Comparison of ENCODE assay signal across 8 mouse cellular contexts in genomic region chr2:30845152-30846070, GRCm38 (mm10). TPM values are rescaled to one million over a fixed set of nuclear protein-coding genes. Genes with fewer than 3 reads are reported as not detected.
DNase-seq lines count a peak whose midpoint lies in the region; ATAC-seq and TF ChIP-seq lines count a peak whose summit lies in the region.

No protein-coding gene starts in this region.

- peak; percentile 64 for DNase-seq in lung, embryonic 14.5 days
- DNase-seq in lung, adult 18-20 months: no peak
- DNase-seq in embryonic facial prominence, embryonic 14.5 days (ENCODE audit: low spot score): no peak
- no peak for DNase-seq in intestine, embryonic 14.5 days (ENCODE audit: low spot score)
- DNase-seq in lung, postnatal 4 days: peak; percentile 39 to 67
- DNase-seq in spleen, adult 12 weeks (ENCODE audit: low spot score): no peak

- no peaks in the 10 kb centered on the region for H3K36me3 ChIP-seq in lung, embryonic 14.5 days (ENCODE audit: insufficient read depth)
- H3K36me3 ChIP-seq in embryonic facial prominence, embryonic 14.5 days (ENCODE audit: control insufficient read depth, insufficient read depth, low read length): no peaks in the 10 kb centered on the region
- H3K36me3 ChIP-seq in intestine, embryonic 14.5 days (ENCODE audit: control insufficient read depth, insufficient read depth, low read length): no peaks in the 10 kb centered on the region

- no peak for TF ChIP-seq CTCF in lung, embryonic 14.5 days (IDR thresholded peaks at IDR 0.05; ENCODE audit: low read depth)

- H3K4me1 ChIP-seq in lung, embryonic 14.5 days (ENCODE audit: insufficient read depth): peaks cover 13% of the 10 kb centered on the region
- peaks cover 25% of the 10 kb centered on the region for H3K4me1 ChIP-seq in embryonic facial prominence, embryonic 14.5 days (ENCODE audit: control insufficient read depth, insufficient read depth, low read length)
- H3K4me1 ChIP-seq in intestine, embryonic 14.5 days (replicated peaks; ENCODE audit: control insufficient read depth, insufficient read depth, low read length): 0 out of 2 replicates have a peak, but pooled peaks cover 5% of the 10 kb centered on the region

- under 1% methylated on average over 75 of the region's 80 CpGs for WGBS in lung, embryonic 14.5 days
- WGBS in embryonic facial prominence, embryonic 14.5 days: 3% methylated on average over 27 of the region's 80 CpGs
- WGBS in intestine, embryonic 14.5 days: 1% methylated on average over 80 of the region's 80 CpGs

- no peaks in the 10 kb centered on the region for H3K9me3 ChIP-seq in lung, embryonic 14.5 days (ENCODE audit: low read depth, low read length)
- no peaks in the 10 kb centered on the region for H3K9me3 ChIP-seq in embryonic facial prominence, embryonic 14.5 days (ENCODE audit: control insufficient read depth, low read length)
- no peaks in the 10 kb centered on the region for H3K9me3 ChIP-seq in intestine, embryonic 14.5 days (ENCODE audit: control insufficient read depth, low read length)

- peak overlapping the region; percentile 42; the same call in 1 of the 2 replicates for H3K27ac ChIP-seq in lung, embryonic 14.5 days (ENCODE audit: low read depth)
- H3K27ac ChIP-seq in embryonic facial prominence, embryonic 14.5 days (replicated peaks; ENCODE audit: low read depth, low read length): peak overlapping the region; percentile 90
- no peak overlapping the region for H3K27ac ChIP-seq in intestine, embryonic 14.5 days (ENCODE audit: low read depth)

- ATAC-seq in lung, embryonic 14.5 days (ENCODE audit: insufficient read depth): peak; percentile 55
- peak; percentile 48 for ATAC-seq in embryonic facial prominence, embryonic 14.5 days (ENCODE audit: low read depth)
- ATAC-seq in intestine, embryonic 14.5 days (replicated peaks; ENCODE audit: low FRiP score, low TSS enrichment, low read depth): 0 out of 2 replicates have a peak, but pooled peaks have one; percentile 40
- ATAC-seq in erythroid progenitor cell, adult 5-6 weeks (replicated peaks; ENCODE audit: low FRiP score, poor library complexity, severe bottlenecking): no peak
- no peak for ATAC-seq in megakaryocyte-erythroid progenitor cell, adult 5-6 weeks (replicated peaks; ENCODE audit: low FRiP score, low TSS enrichment, poor library complexity, severe bottlenecking)

- H3K4me2 ChIP-seq in lung, embryonic 14.5 days: peak overlapping the region; percentile 83
- H3K4me2 ChIP-seq in embryonic facial prominence, embryonic 14.5 days (ENCODE audit: low read depth, low read length): peak overlapping the region; percentile 76
- peak overlapping the region; percentile 82 for H3K4me2 ChIP-seq in intestine, embryonic 14.5 days (ENCODE audit: low read length)

- peaks cover 32% of the 10 kb centered on the region for H3K27me3 ChIP-seq in lung, embryonic 14.5 days (ENCODE audit: insufficient read depth, low read length)
- H3K27me3 ChIP-seq in embryonic facial prominence, embryonic 14.5 days (replicated peaks; ENCODE audit: control insufficient read depth, insufficient read depth, low read length): no peaks in the 10 kb centered on the region; the same call in none of the 2 replicates
- H3K27me3 ChIP-seq in intestine, embryonic 14.5 days (replicated peaks; ENCODE audit: control insufficient read depth, insufficient read depth, low read length): peaks cover 32% of the 10 kb centered on the region

- H3K4me3 ChIP-seq in lung, embryonic 14.5 days (ENCODE audit: low read depth, low read length): peak overlapping the region; percentile 64
- H3K4me3 ChIP-seq in embryonic facial prominence, embryonic 14.5 days (ENCODE audit: low read depth, low read length): peak overlapping the region; percentile 78
- H3K4me3 ChIP-seq in intestine, embryonic 14.5 days (ENCODE audit: low read depth, low read length): peak overlapping the region; percentile 56

- H3K9ac ChIP-seq in lung, embryonic 14.5 days: peak overlapping the region; percentile 71
- H3K9ac ChIP-seq in embryonic facial prominence, embryonic 14.5 days (ENCODE audit: low read depth, low read length): peak overlapping the region; percentile 92
- H3K9ac ChIP-seq in intestine, embryonic 14.5 days (ENCODE audit: low read length): peak overlapping the region; percentile 58

RNA-seq across cellular contexts. Expression of gene Prrx2, which starts 10.6 kb away (rescaled TPM):
- polyA plus RNA-seq in lung, embryonic 14.5 days (2014; fragmentation: Nextera tagmentation; extraction: Ambion mirVana): 15.7 and 15.9 TPM in 2 replicates
- 63.8 and 68.0 TPM in 2 replicates for polyA plus RNA-seq in embryonic facial prominence, embryonic 14.5 days (2014; fragmentation: Nextera tagmentation; extraction: Ambion mirVana)
- 3.5 and 3.6 TPM in 2 replicates for polyA plus RNA-seq in intestine, embryonic 14.5 days (2014; fragmentation: Nextera tagmentation; extraction: Ambion mirVana)
- total RNA-seq in erythroid progenitor cell, adult 5-6 weeks (2015; ENCODE audit: low replicate concordance): not detected in 2 replicates
- 0.77 TPM in 1 of 2 replicates, not detected in the other for total RNA-seq in erythroid progenitor cell, adult 5-6 weeks (2017; ENCODE audit: low replicate concordance)
- total RNA-seq in megakaryocyte-erythroid progenitor cell, adult 5-6 weeks (2014; fragmentation: Nextera tagmentation): not detected in 2 replicates
- not detected in 2 replicates for total RNA-seq in megakaryocyte-erythroid progenitor cell, adult 5-6 weeks (2017)

RNA-seq across cellular contexts. Expression of gene Asb6, which starts 15.3 kb away (rescaled TPM):
- 32.1 and 34.5 TPM in 2 replicates for polyA plus RNA-seq in lung, embryonic 14.5 days (2014; fragmentation: Nextera tagmentation; extraction: Ambion mirVana)
- 26.6 and 30.4 TPM in 2 replicates for polyA plus RNA-seq in embryonic facial prominence, embryonic 14.5 days (2014; fragmentation: Nextera tagmentation; extraction: Ambion mirVana)
- 25.9 and 31.2 TPM in 2 replicates for polyA plus RNA-seq in intestine, embryonic 14.5 days (2014; fragmentation: Nextera tagmentation; extraction: Ambion mirVana)
- 39.8 and 43.6 TPM in 2 replicates for total RNA-seq in erythroid progenitor cell, adult 5-6 weeks (2015; ENCODE audit: low replicate concordance)
- 61.4 and 62.3 TPM in 2 replicates for total RNA-seq in erythroid progenitor cell, adult 5-6 weeks (2017; ENCODE audit: low replicate concordance)
- total RNA-seq in megakaryocyte-erythroid progenitor cell, adult 5-6 weeks (2014; fragmentation: Nextera tagmentation): 30.1 and 31.3 TPM in 2 replicates
- 16.2 and 37.6 TPM in 2 replicates for total RNA-seq in megakaryocyte-erythroid progenitor cell, adult 5-6 weeks (2017)

RNA-seq across cellular contexts. Expression of gene Ntmt1, which starts 37.8 kb away (rescaled TPM):
- polyA plus RNA-seq in lung, embryonic 14.5 days (2014; fragmentation: Nextera tagmentation; extraction: Ambion mirVana): 88.3 and 96.0 TPM in 2 replicates
- 81.7 and 85.6 TPM in 2 replicates for polyA plus RNA-seq in embryonic facial prominence, embryonic 14.5 days (2014; fragmentation: Nextera tagmentation; extraction: Ambion mirVana)
- polyA plus RNA-seq in intestine, embryonic 14.5 days (2014; fragmentation: Nextera tagmentation; extraction: Ambion mirVana): 105 and 110 TPM in 2 replicates
- total RNA-seq in erythroid progenitor cell, adult 5-6 weeks (2015; ENCODE audit: low replicate concordance): 1.7 and 2.2 TPM in 2 replicates
- total RNA-seq in erythroid progenitor cell, adult 5-6 weeks (2017; ENCODE audit: low replicate concordance): 4.0 TPM in 1 of 2 replicates, not detected in the other
- 23.7 and 36.8 TPM in 2 replicates for total RNA-seq in megakaryocyte-erythroid progenitor cell, adult 5-6 weeks (2014; fragmentation: Nextera tagmentation)
- 9.8 and 14.7 TPM in 2 replicates for total RNA-seq in megakaryocyte-erythroid progenitor cell, adult 5-6 weeks (2017)

RNA-seq across cellular contexts. Expression of gene 1700001O22Rik, which starts 42.0 kb away (rescaled TPM):
- 3.9 and 4.3 TPM in 2 replicates for polyA plus RNA-seq in lung, embryonic 14.5 days (2014; fragmentation: Nextera tagmentation; extraction: Ambion mirVana)
- 1.9 and 2.5 TPM in 2 replicates for polyA plus RNA-seq in embryonic facial prominence, embryonic 14.5 days (2014; fragmentation: Nextera tagmentation; extraction: Ambion mirVana)
- 2.1 and 2.2 TPM in 2 replicates for polyA plus RNA-seq in intestine, embryonic 14.5 days (2014; fragmentation: Nextera tagmentation; extraction: Ambion mirVana)
- not detected in 2 replicates for total RNA-seq in erythroid progenitor cell, adult 5-6 weeks (2015; ENCODE audit: low replicate concordance)
- not detected in 2 replicates for total RNA-seq in erythroid progenitor cell, adult 5-6 weeks (2017; ENCODE audit: low replicate concordance)
- total RNA-seq in megakaryocyte-erythroid progenitor cell, adult 5-6 weeks (2014; fragmentation: Nextera tagmentation): 0.54 and 1.2 TPM in 2 replicates
- not detected in 2 replicates for total RNA-seq in megakaryocyte-erythroid progenitor cell, adult 5-6 weeks (2017)

Comparison
In these comparisons a context has a peak if more than half of its experiments do, and no peak if none do; other contexts are left out.
1. DNase-seq: peak in lung, embryonic 14.5 days (single experiment) and lung, postnatal 4 days (2 of 2); none in lung, adult 18-20 months (0 of 2), embryonic facial prominence, embryonic 14.5 days (single experiment), intestine, embryonic 14.5 days (single experiment) and spleen, adult 12 weeks (single experiment).
2. ATAC-seq: peak in lung, embryonic 14.5 days (single experiment), embryonic facial prominence, embryonic 14.5 days (single experiment) and intestine, embryonic 14.5 days (single experiment); none in erythroid progenitor cell, adult 5-6 weeks (single experiment) and megakaryocyte-erythroid progenitor cell, adult 5-6 weeks (single experiment).
3. Peak in every context shown above with its lines, with median percentiles within 50 percentile points of each other: H3K4me2 ChIP-seq, H3K4me3 ChIP-seq and H3K9ac ChIP-seq.